Mouse (Mus musculus) forebrain, embryonic 14.5 days (tissue): ENCODE data around the gene Tatdn2. TPM values are rescaled to one million over a fixed set of nuclear protein-coding genes. Genes with fewer than 3 reads are reported as not detected.

Experiments
- ATAC-seq: fragments of 200-750 bp; cut with Nextera tagmentation; 2 replicates; pipeline ENCODE4 v1.8.0; 2017; ENCODE audit warnings: mild to moderate bottlenecking, moderate library complexity
- DNase-seq: peaks from one replicate; pipeline ENCODE4 v3.0.0-alpha.2; 2015; ENCODE audit warnings: low spot score
- H3K27ac ChIP-seq: fragments of 300-500 bp; sonication (generic); 2 replicates; pipeline ENCODE4 v1.5.1; 2014; ENCODE audit warnings: low read depth, mild to moderate bottlenecking, control low read depth, low read length, moderate library complexity
- H3K27me3 ChIP-seq: fragments of 300-500 bp; sonication (generic); replicated peaks from 2 replicates; pipeline ENCODE4 v1.6.1; 2014; ENCODE audit warnings: low read length, control low read depth, mixed read lengths; ENCODE audit not compliant: control insufficient read depth, insufficient read depth
- H3K36me3 ChIP-seq: fragments of 300-500 bp; sonication (generic); 2 replicates; pipeline ENCODE4 v1.6.1; 2014; ENCODE audit warnings: low read length, control low read depth; ENCODE audit not compliant: control insufficient read depth, insufficient read depth
- H3K4me1 ChIP-seq: fragments of 300-500 bp; sonication (generic); 2 replicates; pipeline ENCODE4 v1.6.1; 2014; ENCODE audit warnings: antibody characterized with exemption, low read length, control low read depth; ENCODE audit not compliant: control insufficient read depth, insufficient read depth
- H3K4me2 ChIP-seq: fragments of 300-500 bp; sonication (generic); 2 replicates; pipeline ENCODE4 v1.6.1; 2014; ENCODE audit warnings: mild to moderate bottlenecking, control low read depth, low read length
- H3K4me3 ChIP-seq: fragments of 300-500 bp; sonication (generic); 2 replicates; pipeline ENCODE4 v1.5.1; 2014; ENCODE audit warnings: low read depth, low read length, control low read depth
- H3K9ac ChIP-seq: fragments of 300-500 bp; sonication (generic); 2 replicates; pipeline ENCODE4 v1.6.1; 2014; ENCODE audit warnings: mild to moderate bottlenecking, low read length, control low read depth, moderate library complexity
- H3K9me3 ChIP-seq: fragments of 300-500 bp; sonication (generic); replicated peaks from 2 replicates; pipeline ENCODE4 v1.6.1; 2016; ENCODE audit warnings: low read length, control low read depth, mixed read lengths; ENCODE audit not compliant: control insufficient read depth
- WGBS: fragments of 180-500 bp; shearing (Covaris S2); extraction: QIAGEN DNeasy Blood & Tissue Kit; methylation state at CpG from one replicate; pipeline ENCODE4 v1.1.7; 2014; 5-methylcytosine and 5-hydroxymethylcytosine counted together
- microRNA-seq: library from miRNA; unstranded; fragments of <30 nt; microRNA quantifications from one replicate; pipeline ENCODE4, GENCODE M21; 2016
- polyA plus RNA-seq: library from polyadenylated mRNA; unstranded; fragments of >200 nt; fragmentation: Nextera tagmentation; extraction: Ambion mirVana; gene quantifications from 2 replicates; pipeline ENCODE4 v1.2.1, GENCODE M21; 2014

The Tatdn2 gene
- polyA plus RNA-seq, 1 experiment from 2014 or later = 1.1 TPM

DNA sequence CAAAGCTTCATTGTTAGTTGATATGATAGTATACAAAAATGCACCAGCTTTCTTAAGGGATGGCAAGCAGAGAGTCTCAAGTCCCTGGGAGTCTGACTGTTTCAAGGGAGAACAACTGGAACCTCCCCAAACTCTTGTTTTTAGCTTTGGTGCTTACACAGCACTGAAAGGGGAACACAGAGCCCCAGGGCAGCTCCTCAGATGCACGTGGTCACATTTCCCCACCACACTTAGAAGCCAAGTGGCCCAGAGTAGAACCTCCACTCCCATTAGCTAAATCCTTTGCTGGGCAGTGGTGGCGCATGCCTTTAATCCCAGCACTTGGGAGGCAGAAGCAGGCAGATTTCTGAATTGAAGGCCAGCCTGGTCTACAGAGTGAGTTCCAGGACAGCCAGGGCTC, 44.6 kb downstream of the Tatdn2 start:
- H3K4me3 ChIP-seq = no peak overlapping the region
- no peak overlapping the region for H3K9ac ChIP-seq
- ATAC-seq (no peak), DNase-seq (no peak)
- H3K9me3 ChIP-seq = no peaks in the 10 kb centered on the region
- peaks cover 18% of the 10 kb centered on the region for H3K36me3 ChIP-seq
- peaks cover 6% of the 10 kb centered on the region for H3K4me1 ChIP-seq
- no peak overlapping the region for H3K4me2 ChIP-seq
- no peaks in the 10 kb centered on the region for H3K27me3 ChIP-seq
- H3K27ac ChIP-seq = no peak overlapping the region
- WGBS = 62% methylated on average over 2 of the region's 2 CpGs

DNA sequence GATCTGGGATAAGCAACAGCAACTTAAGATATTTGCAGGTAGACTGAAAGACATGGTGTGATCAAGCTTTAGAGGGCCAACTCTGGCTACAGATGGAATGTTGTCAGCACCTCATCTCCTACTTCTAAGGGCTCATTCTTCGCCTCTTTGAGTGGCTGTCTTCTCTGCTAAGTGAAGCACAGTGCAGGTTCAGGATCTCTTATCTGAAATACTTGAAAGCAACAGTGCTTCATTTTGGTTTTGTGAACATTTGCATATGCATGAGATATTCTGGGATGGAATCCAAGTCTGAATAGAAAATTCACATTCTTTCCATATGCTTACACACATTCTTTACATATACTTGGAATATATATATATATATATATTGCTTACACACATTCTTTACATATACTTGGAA, 45.5 kb downstream of the Tatdn2 start:
- DNase-seq (peak; percentile 72), ATAC-seq (no peak)
- 76% methylated on average over 1 of the region's 1 CpGs for WGBS
- Histone ChIP-seq H3K27me3 (no peaks in the 10 kb centered on the region), H3K27ac (no peak overlapping the region), H3K36me3 (peaks cover 12% of the 10 kb centered on the region; the same call in 1 of the 2 replicates), H3K9ac (no peak overlapping the region), H3K4me2 (no peak overlapping the region), H3K4me1 (peaks cover 6% of the 10 kb centered on the region), H3K9me3 (no peaks in the 10 kb centered on the region), H3K4me3 (no peak overlapping the region)

DNA sequence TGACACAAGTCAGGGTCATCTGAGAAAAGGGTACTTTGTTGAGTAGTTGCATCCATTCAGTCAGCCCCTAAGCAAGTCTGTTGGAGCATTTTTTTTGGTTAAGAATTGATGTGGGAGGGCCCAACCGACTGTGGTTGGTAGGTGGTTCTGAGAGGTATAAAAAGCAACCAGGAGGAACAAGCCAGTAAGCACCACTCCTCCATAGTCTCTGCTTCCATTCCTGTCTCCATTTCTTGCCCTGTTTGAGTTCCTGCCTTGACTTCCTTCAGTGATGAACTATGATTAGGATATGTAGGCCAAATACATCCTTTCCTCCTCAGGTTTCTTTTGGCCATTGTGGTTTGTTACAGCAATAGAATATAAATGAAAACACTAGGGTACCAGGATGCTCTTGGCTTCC, 46.3 kb downstream of the Tatdn2 start:
- no peak for DNase-seq
- no peak for ATAC-seq
- Histone ChIP-seq H3K36me3 (peaks cover 7% of the 10 kb centered on the region; the same call in 1 of the 2 replicates), H3K27ac (no peak overlapping the region), H3K4me2 (no peak overlapping the region), H3K4me3 (no peak overlapping the region), H3K27me3 (no peaks in the 10 kb centered on the region), H3K4me1 (peaks cover 6% of the 10 kb centered on the region), H3K9me3 (no peaks in the 10 kb centered on the region), H3K9ac (no peak overlapping the region)
- WGBS = 47% methylated on average over 1 of the region's 1 CpGs

DNA sequence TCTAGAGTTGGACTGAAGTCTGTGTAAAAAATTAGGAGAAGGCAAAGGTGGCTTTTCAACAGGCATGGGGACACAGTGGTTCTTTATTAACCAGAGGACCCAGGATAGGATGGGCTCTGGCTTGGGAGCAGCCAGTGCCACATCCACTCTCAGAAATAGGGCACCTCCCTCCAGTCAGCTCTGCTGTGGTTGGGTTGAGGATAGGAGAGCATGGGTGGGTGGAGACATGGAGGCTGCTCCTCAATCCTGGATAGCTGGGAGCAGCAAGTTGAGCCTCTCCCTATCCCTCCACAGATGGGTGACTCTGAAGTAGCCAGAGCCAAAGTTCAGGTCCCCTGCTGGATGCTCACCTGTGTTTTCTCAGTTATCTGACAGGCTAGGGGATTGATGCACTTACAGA, 48.3 kb downstream of the Tatdn2 start:
- Histone ChIP-seq H3K9me3 (no peaks in the 10 kb centered on the region), H3K9ac (no peak overlapping the region), H3K27ac (no peak overlapping the region), H3K4me3 (no peak overlapping the region), H3K4me1 (no peaks in the 10 kb centered on the region), H3K4me2 (no peak overlapping the region), H3K36me3 (peaks cover 9% of the 10 kb centered on the region; the same call in 1 of the 2 replicates), H3K27me3 (no peaks in the 10 kb centered on the region; the same call in 1 of the 2 replicates)
- ATAC-seq (no peak), DNase-seq (no peak)

DNA sequence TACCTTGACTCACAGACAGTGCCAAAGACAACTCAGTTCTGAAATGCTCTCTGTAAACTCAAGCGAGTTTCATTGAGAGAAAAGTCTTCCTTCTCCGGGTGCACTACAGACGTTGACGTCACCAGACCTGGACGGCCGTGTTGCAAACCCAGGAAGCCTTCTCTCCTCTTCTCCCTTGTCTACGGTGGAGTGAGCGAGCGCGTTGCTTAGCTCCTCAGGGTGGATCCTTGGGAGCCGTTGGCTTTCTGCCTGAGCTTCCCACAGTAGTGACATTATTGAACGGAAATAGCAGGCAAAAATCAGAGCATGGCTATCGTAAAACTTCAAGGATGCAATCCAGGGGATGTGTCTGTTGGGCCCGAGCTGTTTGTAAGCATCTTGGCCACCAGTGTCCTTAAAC, 50.4 kb downstream of the Tatdn2 start:
- peaks cover 19% of the 10 kb centered on the region for H3K36me3 ChIP-seq
- no peak overlapping the region for H3K4me2 ChIP-seq
- H3K9me3 ChIP-seq = no peaks in the 10 kb centered on the region
- H3K27me3 ChIP-seq = no peaks in the 10 kb centered on the region; the same call in 1 of the 2 replicates
- no peak overlapping the region for H3K9ac ChIP-seq
- no peaks in the 10 kb centered on the region for H3K4me1 ChIP-seq
- 90% methylated on average over 14 of the region's 14 CpGs for WGBS
- no peak for DNase-seq
- H3K27ac ChIP-seq = no peak overlapping the region
- no peak for ATAC-seq
- H3K4me3 ChIP-seq = no peak overlapping the region

DNA sequence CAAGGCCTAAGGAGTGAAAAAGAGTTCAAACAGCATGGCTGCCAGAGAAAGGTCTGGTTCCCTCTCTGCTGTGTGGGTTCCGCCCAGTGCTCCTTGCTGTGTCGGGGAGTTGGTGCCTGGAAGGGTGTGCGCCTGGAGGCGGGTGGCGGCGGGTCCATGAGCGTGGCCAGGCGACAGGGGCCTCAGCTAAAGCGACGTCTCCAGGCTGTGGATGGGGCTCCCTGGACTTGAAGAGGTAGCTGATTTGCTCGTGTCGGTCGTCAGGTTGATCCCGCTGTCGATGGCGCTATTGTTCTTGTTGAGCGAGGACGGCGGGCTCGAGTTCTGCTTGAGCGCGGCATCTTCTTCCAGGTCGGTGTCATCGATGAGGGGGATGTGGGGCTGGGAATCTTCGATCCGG, 51.5 kb downstream of the Tatdn2 start:
- H3K4me2 ChIP-seq = no peak overlapping the region
- H3K4me1 ChIP-seq = no peaks in the 10 kb centered on the region
- no peak overlapping the region for H3K9ac ChIP-seq
- DNase-seq (no peak), ATAC-seq (no peak)
- 49% methylated on average over 26 of the region's 26 CpGs for WGBS
- H3K36me3 ChIP-seq = peaks cover 23% of the 10 kb centered on the region
- no peaks in the 10 kb centered on the region for H3K9me3 ChIP-seq
- no peak overlapping the region for H3K27ac ChIP-seq
- no peak overlapping the region for H3K4me3 ChIP-seq
- H3K27me3 ChIP-seq = no peaks in the 10 kb centered on the region; the same call in 1 of the 2 replicates

- 62% methylated on average over 17 of the region's 17 CpGs for WGBS
- Histone ChIP-seq H3K36me3 (peaks cover 23% of the 10 kb centered on the region), H3K4me3 (no peak overlapping the region), H3K9me3 (no peaks in the 10 kb centered on the region), H3K27me3 (no peaks in the 10 kb centered on the region; the same call in 1 of the 2 replicates), H3K4me1 (no peaks in the 10 kb centered on the region), H3K27ac (no peak overlapping the region), H3K9ac (no peak overlapping the region), H3K4me2 (no peak overlapping the region)
- ATAC-seq = no peak
- no peak for DNase-seq
These were observed 52.4 kb downstream of the Tatdn2 start for GRCm38 (mm10) chr6:113749119-113749685.

Small RNA genes lying within 50 kb of the gene (microRNA-seq; reads per million reads assigned to microRNA genes)
- not detected for gene Mir7042

Other genes starting within 250 kb of the Tatdn2 start
- gene Il17re, start 238.6 kb upstream of the Tatdn2 start, polyA plus RNA-seq = not detected in 2 replicates
- 1.3 and 2.0 TPM in 2 replicates for gene Il17rc, start 225.6 kb upstream of the Tatdn2 start, polyA plus RNA-seq
- 37.2 and 49.4 TPM in 2 replicates for gene Creld1, start 213.8 kb upstream of the Tatdn2 start, polyA plus RNA-seq
- gene Prrt3, start 195.1 kb upstream of the Tatdn2 start, polyA plus RNA-seq = 3.2 and 5.4 TPM in 2 replicates
- 101 and 108 TPM in 2 replicates for gene Emc3, start 165.4 kb upstream of the Tatdn2 start, polyA plus RNA-seq
- 4.3 and 5.8 TPM in 2 replicates for gene Fancd2, start 165.4 kb upstream of the Tatdn2 start, polyA plus RNA-seq
- gene Fancd2os, start 96.3 kb upstream of the Tatdn2 start, polyA plus RNA-seq = not detected in 2 replicates
- 280 and 307 TPM in 2 replicates for gene Brk1, start 92.3 kb upstream of the Tatdn2 start, polyA plus RNA-seq
- 90.3 and 97.1 TPM in 2 replicates for gene Vhl, start 73.1 kb upstream of the Tatdn2 start, polyA plus RNA-seq
- 0.68 and 0.90 TPM in 2 replicates for gene Irak2, start 58.6 kb upstream of the Tatdn2 start, polyA plus RNA-seq
- gene Ghrl, start 22.8 kb downstream of the Tatdn2 start, polyA plus RNA-seq = 0.54 and 0.66 TPM in 2 replicates
- 288 and 299 TPM in 2 replicates for gene Sec13, start 43.7 kb downstream of the Tatdn2 start, polyA plus RNA-seq